Mouse (Mus musculus): ENCODE data around the gene Gabrb3.

DNA sequence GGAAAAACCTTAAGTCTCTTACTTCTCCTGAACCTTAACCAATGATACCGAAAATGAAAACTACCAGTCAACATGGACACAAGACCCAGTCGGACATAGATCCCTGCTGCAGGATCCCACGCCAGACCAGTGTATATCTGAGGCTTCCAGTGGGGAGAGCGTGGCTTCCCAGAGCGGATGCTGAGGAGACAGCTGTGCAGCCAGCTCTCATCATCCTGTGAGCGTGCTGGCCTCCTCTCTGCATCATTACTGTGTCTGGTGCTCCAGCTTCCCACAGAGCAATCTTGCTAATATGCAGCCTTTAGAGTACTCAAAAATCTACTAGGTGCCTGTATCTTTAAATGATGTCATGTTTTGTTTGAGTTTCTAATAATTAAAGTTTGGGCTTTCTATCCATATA lies 257.9 kb downstream of the Gabrb3 start:
- TF ChIP-seq CTCF (IDR thresholded peaks at IDR 0.05; ENCODE audit: low read depth, low read length) = no peak
- no peak for TF ChIP-seq POLR2AphosphoS5 (IDR thresholded peaks at IDR 0.05; ENCODE audit: insufficient replicate concordance, low read depth, low read length)
- TF ChIP-seq GATA1 (IDR thresholded peaks at IDR 0.05; ENCODE audit: borderline replicate concordance, low read length) = no peak
- no peak for TF ChIP-seq TAL1 (conservative IDR thresholded peaks at IDR 0.05; ENCODE audit: low read depth, low read length)
- TF ChIP-seq GATA2 (IDR thresholded peaks at IDR 0.05; ENCODE audit: borderline replicate concordance, low read depth, low read length) = no peak

Measured in G1E (cell line).